Mouse (Mus musculus) kidney, adult 2 months (tissue): Measurements from ENCODE around the gene Aldh18a1.

Experiments
- CTCF ChIP-seq: fragments of 200-500 bp; conservative IDR thresholded peaks from 2 replicates; pipeline ENCODE4 v1.5.1; 2011; ENCODE audit warnings: low read depth, mild to moderate bottlenecking, control low read depth, low read length, moderate library complexity, mixed read lengths; ENCODE audit not compliant: insufficient read depth, insufficient read length
- POLR2A ChIP-seq: fragments of 200-500 bp; IDR thresholded peaks from one replicate; pipeline ENCODE4 v1.6.1; 2011; ENCODE audit warnings: low read depth, low read length, control low read depth

GRCm38 (mm10) chr19:40528254-40528653 lies 60.0 kb downstream of the Aldh18a1 start:
- TF ChIP-seq CTCF (no peak), POLR2A (no peak)
